Mouse (Mus musculus) stomach, postnatal 0 days (tissue): ENCODE measurements around the gene Rpl18a.

Source experiments
- CTCF ChIP-seq: IDR thresholded peaks from 2 replicates; pipeline ENCODE4 v1.5.1; 2016; ENCODE audit warnings: antibody characterized with exemption, low read depth, mild to moderate bottlenecking, moderate library complexity
- EP300 ChIP-seq: optimal IDR thresholded peaks from 2 replicates; pipeline ENCODE3; 2016; ENCODE audit warnings: antibody characterized with exemption

DNA sequence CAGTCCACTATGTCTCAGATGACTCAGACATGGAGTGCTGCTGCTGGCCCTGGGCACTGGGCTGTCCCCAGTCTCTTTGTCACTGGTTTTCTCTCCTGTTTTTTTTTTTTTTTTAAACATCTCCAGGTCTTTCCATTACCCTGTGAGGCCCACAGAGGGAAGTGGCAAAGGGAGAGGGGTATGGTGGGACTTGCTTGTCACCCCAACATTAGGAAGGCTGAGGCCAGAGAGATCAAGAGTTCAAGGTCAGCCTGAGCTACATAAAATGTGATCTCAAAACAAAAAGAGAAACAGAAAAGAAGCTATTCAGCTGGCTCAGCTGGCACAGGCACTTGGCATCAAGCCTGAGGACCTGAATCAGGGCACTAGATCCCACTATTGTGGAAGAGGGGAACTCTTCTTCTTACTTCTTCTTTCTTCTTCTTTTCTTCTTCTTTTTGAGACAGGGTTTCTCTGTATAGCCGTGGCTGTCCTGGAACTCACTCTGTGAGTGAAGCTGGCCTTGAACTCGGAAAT, 3.7 kb upstream of the Rpl18a start:
- TF ChIP-seq CTCF (no peak), EP300 (no peak)
